Mouse (Mus musculus) spleen, adult 18-20 months (tissue): ENCODE results near the gene Pole4.

ENCODE experiments used
- DNase-seq, 2 experiments: peaks; one replicate each; pipeline ENCODE4 v3.0.0; 2022; ENCODE audit warnings: mixed read lengths in 2 of 2

Pole4 gene

DNA sequence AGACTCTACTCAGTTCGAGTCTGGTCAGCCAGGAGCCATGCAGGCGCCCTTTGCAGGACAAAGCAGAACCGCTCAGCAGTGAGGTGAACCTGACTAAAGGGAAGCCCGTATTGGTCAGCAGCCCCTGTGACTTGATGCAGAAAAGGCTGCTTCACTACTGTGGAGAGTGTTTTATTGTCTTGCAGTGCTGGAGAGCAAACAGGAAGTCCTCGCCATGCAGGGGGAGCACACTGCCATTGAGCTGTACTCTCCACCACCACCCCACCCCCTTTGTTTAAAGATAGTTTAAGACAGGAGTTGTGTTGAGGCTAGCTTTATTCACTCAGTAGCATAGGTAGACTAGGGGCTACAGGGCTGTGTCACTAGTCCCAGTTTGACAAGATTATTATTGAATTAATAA lies at the start of gene Pole4:
Gene Pole4, minus strand, starts transcription at position 145 of the 400 bp plus-strand sequence.
- DNase-seq, result no peak

DNA sequence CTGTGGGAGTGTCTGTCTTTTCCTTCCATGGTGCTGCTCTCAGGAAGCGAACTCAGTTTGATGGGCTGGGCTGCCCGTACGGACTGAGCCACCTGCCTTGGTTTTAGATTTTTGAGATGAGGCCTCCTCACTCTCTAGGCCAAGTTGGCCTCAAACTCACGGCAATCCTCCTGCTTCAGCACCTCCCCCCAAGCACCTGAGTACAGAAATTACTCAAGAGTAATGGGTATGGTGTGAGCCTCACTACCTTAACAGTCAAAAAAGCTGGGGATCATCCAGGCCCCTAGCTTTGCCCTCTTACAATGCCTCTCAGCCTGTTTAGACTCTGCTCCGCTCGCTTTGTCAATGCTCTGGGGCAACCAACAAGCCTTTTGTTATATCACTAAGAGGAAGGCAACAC lies 49.6 kb upstream of the Pole4 start:
- no peak for DNase-seq

DNA sequence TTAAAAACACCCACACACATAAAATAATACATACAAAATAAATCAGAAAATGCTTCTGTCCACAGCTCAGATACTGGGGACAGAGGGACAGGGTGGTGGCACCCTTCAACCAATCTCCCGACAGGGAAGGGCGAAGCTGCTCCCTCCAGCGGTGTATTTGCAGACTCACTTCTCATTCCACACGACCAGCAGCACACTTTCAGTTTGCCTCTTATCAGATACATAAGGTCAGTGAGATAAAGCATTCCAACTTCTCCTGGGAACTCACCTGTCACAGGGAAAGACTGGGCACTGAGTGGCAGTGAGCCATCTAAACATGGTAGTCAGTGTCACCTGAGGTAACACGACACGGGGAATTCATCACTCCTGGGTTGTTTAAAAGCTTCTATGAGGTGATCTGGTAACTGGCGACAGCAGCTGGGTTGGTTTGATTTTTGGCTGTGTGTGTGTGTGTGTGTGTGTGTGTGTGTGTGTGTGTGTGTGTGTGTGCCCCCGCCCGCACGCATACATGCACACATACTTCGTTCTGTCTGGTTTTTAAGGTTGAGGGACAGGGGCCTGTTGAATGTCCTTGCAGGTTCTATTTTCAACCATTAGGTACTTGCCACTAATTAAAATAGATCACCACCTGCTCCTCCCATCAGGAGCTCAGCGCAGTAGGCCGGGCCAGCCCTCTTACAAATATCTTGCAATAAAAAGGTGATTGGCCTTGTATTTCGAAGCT lies 48.6 kb upstream of the Pole4 start:
- DNase-seq, result no peak

GRCm38 (mm10) chr6:82753061-82753460 lies 47.9 kb upstream of the Pole4 start:
- no peak for DNase-seq

- DNase-seq, result no peak
Observed at GRCm38 (mm10) chr6:82751791-82752190, 46.6 kb upstream of the Pole4 start.

- DNase-seq, result no peak
Observed at GRCm38 (mm10) chr6:82751031-82751430, 45.9 kb upstream of the Pole4 start.

DNA sequence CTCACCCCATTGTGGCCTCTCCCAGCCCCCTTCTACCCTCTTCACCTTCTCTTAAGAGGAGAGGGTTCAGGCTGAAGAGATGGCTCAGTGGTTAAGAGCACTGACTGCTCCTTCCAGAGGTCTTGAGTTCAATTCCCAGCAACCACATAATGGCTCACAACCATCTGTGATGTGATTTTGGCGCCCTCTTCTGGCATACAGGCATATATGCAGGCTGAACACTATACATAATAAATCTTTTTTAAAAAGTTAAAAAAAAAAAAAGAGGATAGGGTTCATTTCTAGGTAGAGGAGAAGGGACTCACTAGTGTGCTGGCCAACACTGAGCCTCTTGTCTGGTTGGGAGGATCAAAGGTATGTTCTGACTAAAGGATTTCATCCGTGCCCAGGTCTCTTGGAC lies 44.9 kb upstream of the Pole4 start:
- DNase-seq, result no peak

DNA sequence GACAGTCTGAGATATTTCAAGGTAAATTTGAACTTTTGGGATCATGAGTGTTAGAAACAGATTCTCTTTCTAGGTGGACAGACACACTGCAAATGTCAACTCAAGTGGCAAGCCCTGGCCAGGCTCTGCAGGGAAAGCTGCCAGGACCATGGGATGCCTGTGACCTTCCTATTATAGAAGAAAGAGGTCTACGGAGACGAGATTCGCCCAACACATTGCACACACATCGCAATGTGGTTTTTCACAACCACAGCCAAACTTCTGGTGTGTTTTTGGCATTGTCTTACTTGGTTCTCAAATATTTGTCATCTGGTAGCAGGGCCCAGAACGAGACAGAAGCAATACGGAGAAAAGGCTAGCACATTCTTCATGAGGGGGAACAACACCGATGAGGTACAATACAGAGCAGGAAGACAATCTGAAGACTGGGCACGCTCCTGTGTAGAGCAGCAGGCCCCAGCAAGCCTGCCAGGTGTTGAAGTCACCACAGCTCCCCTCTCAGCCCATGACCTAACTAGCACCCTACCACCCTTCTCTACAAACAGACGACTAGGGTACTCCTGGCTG lies 43.0 kb upstream of the Pole4 start:
- no peak for DNase-seq

DNA sequence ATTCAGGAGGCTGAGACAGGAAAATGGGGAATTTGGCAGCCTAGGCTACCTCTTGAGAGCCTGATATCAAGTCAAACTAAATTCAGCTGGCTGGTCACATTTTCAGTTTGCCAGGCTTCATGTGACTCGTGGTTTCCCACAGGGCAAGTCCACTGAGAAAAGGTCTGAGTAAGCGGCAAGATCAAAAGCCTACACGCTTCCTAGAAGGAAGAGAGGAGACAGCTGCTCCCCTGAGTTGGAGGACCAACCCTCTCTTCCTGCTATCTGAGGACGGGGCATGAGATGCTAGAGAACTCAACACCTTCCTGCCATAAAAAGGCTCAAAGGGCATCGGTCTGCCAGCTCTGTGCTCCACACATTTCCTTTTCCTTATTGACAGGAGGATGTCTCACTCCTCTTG lies 41.9 kb upstream of the Pole4 start:
- DNase-seq, result no peak

- no peak for DNase-seq
Observed at GRCm38 (mm10) chr6:82744553-82744952, 39.4 kb upstream of the Pole4 start.

DNA sequence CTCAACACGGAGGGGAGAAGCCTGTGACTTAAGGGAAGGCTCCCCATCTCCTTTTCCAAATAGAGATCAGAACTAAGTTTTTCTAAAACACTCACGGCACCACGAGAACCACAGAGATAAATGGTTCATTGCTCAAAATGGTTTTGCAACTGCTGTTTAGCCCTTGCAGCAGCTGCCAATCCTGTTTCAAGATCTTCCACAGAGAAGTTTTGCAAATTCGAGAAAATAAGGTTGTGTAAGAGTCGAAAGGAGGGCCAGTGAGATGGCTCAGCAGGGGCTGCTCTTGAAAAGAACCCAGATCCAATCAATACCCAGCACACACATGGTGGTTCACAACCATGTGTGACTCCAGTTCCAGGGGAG lies 36.3 kb upstream of the Pole4 start:
- no peak for DNase-seq

DNA sequence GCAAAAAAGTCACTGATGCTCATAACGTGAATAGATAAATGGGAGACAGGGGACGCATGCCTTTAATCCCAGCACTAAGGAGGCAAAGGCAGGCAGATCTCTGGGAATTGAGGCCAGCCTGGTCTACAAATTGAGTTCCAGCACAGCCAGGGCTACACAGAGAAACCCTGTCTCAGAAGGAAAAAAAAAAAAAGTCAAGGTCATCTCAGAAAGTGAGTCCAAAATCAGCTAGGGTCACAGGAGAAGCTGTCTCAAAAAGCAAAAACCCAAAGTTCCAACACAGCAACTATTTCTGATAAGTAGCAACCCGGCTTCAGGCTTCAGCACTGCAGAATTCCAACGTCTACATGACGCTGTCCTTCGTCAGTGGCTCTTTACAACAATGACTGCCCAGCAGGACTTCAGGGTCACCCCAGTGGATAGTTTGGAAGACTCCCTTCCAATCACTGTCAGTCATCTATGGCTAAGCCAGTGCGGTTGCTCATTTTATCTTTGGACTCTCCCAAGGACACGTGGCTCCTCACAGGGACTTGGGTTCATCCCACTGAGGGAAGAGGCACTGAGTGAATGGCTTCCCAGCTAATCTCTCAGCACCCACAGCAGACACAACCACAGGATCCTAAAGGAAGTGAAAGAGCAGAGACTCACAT lies 35.8 kb upstream of the Pole4 start:
- DNase-seq, result no peak

DNA sequence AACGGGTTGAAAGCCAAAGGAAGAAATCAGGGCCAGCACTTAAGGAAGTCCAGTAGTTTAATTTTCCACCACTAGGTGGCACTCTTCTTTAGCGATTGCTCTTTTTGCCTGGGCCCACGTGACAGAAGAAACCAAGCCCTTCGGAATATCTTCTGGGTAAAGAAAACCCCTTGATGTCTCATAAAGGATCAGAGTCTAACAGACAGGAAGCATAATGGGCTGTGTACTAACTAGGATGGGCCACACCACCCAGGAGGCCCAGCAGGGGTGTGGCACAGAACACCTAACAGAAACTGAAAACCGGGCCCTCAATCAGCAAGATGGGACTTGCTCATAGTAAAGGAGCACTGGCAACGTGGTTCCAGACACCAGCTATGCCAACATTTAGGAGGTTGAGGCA lies 35.1 kb upstream of the Pole4 start:
- peak in 1 of 2 experiments; percentile 32 for DNase-seq

- no peak for DNase-seq
Observed at GRCm38 (mm10) chr6:82737634-82738540, 32.7 kb upstream of the Pole4 start.

- no peak for DNase-seq
Observed at GRCm38 (mm10) chr6:82736626-82737600, 31.7 kb upstream of the Pole4 start.

GRCm38 (mm10) chr6:82735347-82735746 lies 30.2 kb upstream of the Pole4 start:
- no peak for DNase-seq

GRCm38 (mm10) chr6:82728635-82729034 lies 23.5 kb upstream of the Pole4 start:
- no peak for DNase-seq

DNA sequence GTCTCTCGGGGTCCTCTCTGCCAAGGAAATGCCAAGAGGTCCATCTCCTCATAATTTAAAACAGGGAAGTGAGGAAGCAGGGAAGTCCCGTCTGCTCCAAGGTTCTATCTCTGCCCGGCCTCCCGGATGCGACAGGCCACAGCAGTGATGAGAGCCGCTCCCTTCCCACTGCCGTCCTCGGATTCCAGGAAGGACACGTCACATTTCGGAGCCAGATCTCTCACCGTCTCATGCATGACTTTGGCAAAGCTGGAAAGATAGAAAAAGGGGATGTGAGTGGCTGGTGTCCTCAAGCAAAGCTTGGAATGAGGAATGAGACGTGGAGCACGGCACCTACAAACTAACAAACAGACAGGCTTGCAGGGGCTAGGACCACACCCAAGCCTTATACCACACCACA lies 22.0 kb upstream of the Pole4 start:
- no peak for DNase-seq

- no peak for DNase-seq
Observed at GRCm38 (mm10) chr6:82723321-82723720, 18.2 kb upstream of the Pole4 start.

DNA sequence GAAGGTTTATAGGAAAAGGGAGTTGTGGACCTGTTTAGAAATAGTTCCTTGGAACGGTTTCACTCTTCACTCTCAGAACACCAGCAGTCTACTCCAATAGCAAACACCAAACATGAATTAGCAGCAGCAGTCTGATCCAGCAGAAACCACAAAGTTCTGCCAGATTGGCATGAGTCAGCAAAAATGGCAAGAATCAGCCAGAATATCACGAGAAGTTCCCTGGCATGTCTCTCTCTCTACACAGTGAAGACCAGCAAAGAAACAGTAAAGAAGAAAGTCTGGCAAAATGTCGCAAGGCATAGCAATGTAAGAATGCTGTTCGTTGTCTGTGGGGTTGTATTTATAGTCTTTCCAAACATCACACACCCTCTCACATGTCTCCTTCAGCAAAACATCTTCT lies 11.0 kb upstream of the Pole4 start:
- no peak for DNase-seq

DNA sequence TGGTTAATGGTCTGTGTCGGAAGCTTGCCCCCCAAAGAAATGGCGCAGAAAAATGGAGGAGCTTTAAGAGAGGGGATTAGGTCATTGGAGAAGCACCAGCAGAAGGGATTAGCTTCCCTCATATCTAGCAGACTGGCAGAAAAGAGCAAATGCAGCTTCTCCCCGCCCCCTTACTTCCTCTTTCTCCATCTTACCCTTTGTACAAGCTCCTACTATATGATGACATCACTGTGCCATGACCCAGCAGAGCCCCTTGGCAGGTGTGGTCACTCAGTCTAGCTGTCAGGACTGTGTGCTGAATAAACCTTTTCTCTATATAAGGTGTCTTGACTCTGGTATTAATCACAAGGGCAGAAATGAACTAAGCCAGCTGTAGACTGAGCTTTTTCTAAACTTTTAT lies 10.5 kb upstream of the Pole4 start:
- no peak for DNase-seq

GRCm38 (mm10) chr6:82715253-82715652 lies 10.1 kb upstream of the Pole4 start:
- DNase-seq, result no peak
